Mouse (Mus musculus): ENCODE results near the gene Lingo1. TPM values are rescaled to one million over a fixed set of nuclear protein-coding genes. Genes with fewer than 3 reads are reported as not detected.
A peak's percentile ranks its signal among the peaks of the same experiment; 100 is the strongest.

Gene Lingo1
- polyA plus RNA-seq, 1 experiment from 2014 or later = 6.7 TPM

DNA sequence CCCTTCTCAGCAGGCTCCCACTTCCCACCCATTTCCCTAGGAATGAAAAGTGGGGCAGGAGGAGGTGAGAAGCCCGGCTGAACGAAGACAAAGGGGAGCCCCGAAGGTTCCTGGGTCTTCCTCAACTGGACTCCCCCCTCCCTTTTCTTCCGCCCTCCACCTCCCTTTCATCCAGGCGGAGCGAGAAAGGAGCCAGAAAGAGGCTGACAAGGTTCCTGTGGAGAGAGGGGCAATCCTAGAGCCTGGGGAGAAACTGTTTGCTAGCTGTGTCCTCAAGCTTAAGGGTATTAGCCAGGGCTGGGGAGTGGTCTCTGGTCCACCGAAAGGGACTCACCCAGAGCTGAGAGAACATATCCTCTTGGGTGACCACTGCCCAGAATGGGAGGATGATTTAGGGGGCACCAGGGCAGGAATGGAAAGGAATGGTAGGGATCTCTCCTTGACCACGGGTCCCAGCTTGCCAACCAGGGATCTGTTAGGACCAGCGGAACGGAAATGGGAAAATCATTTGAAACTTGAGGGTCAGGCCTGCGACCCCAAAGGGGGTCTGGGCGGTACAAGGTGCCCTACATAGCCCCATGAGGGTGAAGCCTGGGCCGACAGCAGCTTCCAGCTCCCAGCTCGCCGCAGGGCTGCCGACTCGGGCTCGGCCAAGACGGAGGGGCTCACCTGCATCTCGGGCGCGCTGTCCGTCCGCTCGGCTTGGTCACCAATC, 161.7 kb downstream of the Lingo1 start:
- Histone ChIP-seq H3K27me3 (ENCODE audit: control insufficient read depth, insufficient read depth, low read length) (peaks cover 27% of the 10 kb centered on the region), H3K36me3 (ENCODE audit: control insufficient read depth, insufficient read depth, low read length) (no peaks in the 10 kb centered on the region), H3K27ac (ENCODE audit: low read depth, low read length) (peak overlapping the region; percentile 73), H3K4me1 (replicated peaks; ENCODE audit: control insufficient read depth, insufficient read depth, low read length) (no peaks in the 10 kb centered on the region; the same call in 1 of the 2 replicates), H3K4me2 (replicated peaks; ENCODE audit: low read depth, low read length) (peak overlapping the region; percentile 97), H3K4me3 (ENCODE audit: low read depth, low read length) (peak overlapping the region; percentile 73), H3K9me3 (ENCODE audit: control insufficient read depth, low read length) (no peaks in the 10 kb centered on the region), H3K9ac (ENCODE audit: low read depth, low read length) (peak overlapping the region; percentile 76)
- 1% methylated on average over 17 of the region's 25 CpGs for WGBS
- ATAC-seq (ENCODE audit: low FRiP score) (no peak), DNase-seq (ENCODE audit: low spot score) (peak; percentile 44)

- no peak overlapping the region for H3K27ac ChIP-seq (ENCODE audit: low read depth, low read length)
- ATAC-seq (ENCODE audit: low FRiP score) (no peak), DNase-seq (ENCODE audit: low spot score) (no peak)
- peak overlapping the region; percentile 97 for H3K4me2 ChIP-seq (replicated peaks; ENCODE audit: low read depth, low read length)
- H3K9me3 ChIP-seq (ENCODE audit: control insufficient read depth, low read length) = no peaks in the 10 kb centered on the region
- peak overlapping the region; percentile 73 for H3K4me3 ChIP-seq (ENCODE audit: low read depth, low read length)
- H3K4me1 ChIP-seq (replicated peaks; ENCODE audit: control insufficient read depth, insufficient read depth, low read length) = no peaks in the 10 kb centered on the region; the same call in 1 of the 2 replicates
- H3K9ac ChIP-seq (ENCODE audit: low read depth, low read length) = peak overlapping the region; percentile 76
- H3K36me3 ChIP-seq (ENCODE audit: control insufficient read depth, insufficient read depth, low read length) = no peaks in the 10 kb centered on the region
- H3K27me3 ChIP-seq (ENCODE audit: control insufficient read depth, insufficient read depth, low read length) = peaks cover 27% of the 10 kb centered on the region
- 29% methylated on average over 13 of the region's 13 CpGs for WGBS
These were observed 162.6 kb downstream of the Lingo1 start for GRCm38 (mm10) chr9:56633449-56634225.

DNA sequence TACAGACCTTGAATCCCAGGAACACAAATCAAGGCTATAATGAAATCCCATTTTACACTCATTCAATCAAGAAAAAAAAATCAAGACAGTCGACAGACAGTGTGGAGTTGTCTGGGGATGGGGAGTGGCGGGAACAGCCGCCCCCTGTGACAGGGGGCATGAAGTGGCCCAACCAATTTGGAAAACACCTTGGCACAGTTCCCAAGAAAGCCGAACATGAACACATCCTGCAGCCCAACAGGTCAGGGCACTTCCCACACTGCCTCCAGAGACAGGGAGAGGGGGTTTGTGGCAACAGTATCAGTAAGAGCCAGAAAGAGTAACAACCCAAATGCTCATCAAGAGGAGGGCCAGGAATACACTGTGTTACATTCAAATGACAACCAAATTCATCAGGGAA, 165.3 kb downstream of the Lingo1 start:
- no peaks in the 10 kb centered on the region for H3K36me3 ChIP-seq (ENCODE audit: control insufficient read depth, insufficient read depth, low read length)
- WGBS = 81% methylated on average over 4 of the region's 4 CpGs
- no peak overlapping the region for H3K27ac ChIP-seq (ENCODE audit: low read depth, low read length)
- no peaks in the 10 kb centered on the region for H3K9me3 ChIP-seq (ENCODE audit: control insufficient read depth, low read length)
- H3K4me2 ChIP-seq (replicated peaks; ENCODE audit: low read depth, low read length) = no peak overlapping the region
- H3K27me3 ChIP-seq (ENCODE audit: control insufficient read depth, insufficient read depth, low read length) = peaks cover 9% of the 10 kb centered on the region
- no peak overlapping the region for H3K4me3 ChIP-seq (ENCODE audit: low read depth, low read length)
- H3K4me1 ChIP-seq (replicated peaks; ENCODE audit: control insufficient read depth, insufficient read depth, low read length) = no peaks in the 10 kb centered on the region; the same call in 1 of the 2 replicates
- no peak for DNase-seq (ENCODE audit: low spot score)
- ATAC-seq (ENCODE audit: low FRiP score) = no peak
- no peak overlapping the region for H3K9ac ChIP-seq (ENCODE audit: low read depth, low read length)

- ATAC-seq (ENCODE audit: low FRiP score) (no peak), DNase-seq (ENCODE audit: low spot score) (no peak)
- Histone ChIP-seq H3K36me3 (ENCODE audit: control insufficient read depth, insufficient read depth, low read length) (no peaks in the 10 kb centered on the region), H3K4me2 (replicated peaks; ENCODE audit: low read depth, low read length) (no peak overlapping the region), H3K9ac (ENCODE audit: low read depth, low read length) (no peak overlapping the region), H3K9me3 (ENCODE audit: control insufficient read depth, low read length) (no peaks in the 10 kb centered on the region), H3K27ac (ENCODE audit: low read depth, low read length) (no peak overlapping the region), H3K4me3 (ENCODE audit: low read depth, low read length) (no peak overlapping the region), H3K27me3 (ENCODE audit: control insufficient read depth, insufficient read depth, low read length) (peaks cover 9% of the 10 kb centered on the region), H3K4me1 (replicated peaks; ENCODE audit: control insufficient read depth, insufficient read depth, low read length) (no peaks in the 10 kb centered on the region)
- WGBS = 88% methylated on average over 5 of the region's 5 CpGs
These were observed 166.4 kb downstream of the Lingo1 start for GRCm38 (mm10) chr9:56629674-56630397.

DNA sequence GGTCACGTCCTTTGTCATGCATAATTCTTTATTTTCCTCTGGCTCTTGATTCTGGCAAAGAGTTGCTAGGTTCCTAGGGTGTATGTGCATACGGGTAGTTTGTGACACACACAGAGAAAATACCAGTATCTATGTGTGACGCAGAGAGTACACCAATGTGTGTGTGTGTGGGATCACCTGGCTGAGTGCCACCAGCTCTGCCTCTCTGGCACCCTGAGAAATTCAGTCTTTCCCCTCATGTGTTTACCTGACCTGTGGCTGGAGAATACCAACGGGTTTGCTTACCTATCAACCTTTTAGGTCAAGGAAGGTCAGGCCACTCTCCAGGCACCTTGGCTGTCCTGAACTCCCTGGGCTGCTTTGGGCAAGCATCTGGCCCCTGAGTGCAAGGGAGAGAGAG, 169.0 kb downstream of the Lingo1 start:
- H3K4me1 ChIP-seq (replicated peaks; ENCODE audit: control insufficient read depth, insufficient read depth, low read length) = no peaks in the 10 kb centered on the region
- no peak for ATAC-seq (ENCODE audit: low FRiP score)
- no peak overlapping the region for H3K27ac ChIP-seq (ENCODE audit: low read depth, low read length)
- H3K9ac ChIP-seq (ENCODE audit: low read depth, low read length) = no peak overlapping the region
- H3K9me3 ChIP-seq (ENCODE audit: control insufficient read depth, low read length) = no peaks in the 10 kb centered on the region
- H3K36me3 ChIP-seq (ENCODE audit: control insufficient read depth, insufficient read depth, low read length) = no peaks in the 10 kb centered on the region
- no peak for DNase-seq (ENCODE audit: low spot score)
- no peaks in the 10 kb centered on the region for H3K27me3 ChIP-seq (ENCODE audit: control insufficient read depth, insufficient read depth, low read length)
- WGBS = 71% methylated on average over 4 of the region's 4 CpGs
- H3K4me3 ChIP-seq (ENCODE audit: low read depth, low read length) = no peak overlapping the region
- no peak overlapping the region for H3K4me2 ChIP-seq (replicated peaks; ENCODE audit: low read depth, low read length)

DNA sequence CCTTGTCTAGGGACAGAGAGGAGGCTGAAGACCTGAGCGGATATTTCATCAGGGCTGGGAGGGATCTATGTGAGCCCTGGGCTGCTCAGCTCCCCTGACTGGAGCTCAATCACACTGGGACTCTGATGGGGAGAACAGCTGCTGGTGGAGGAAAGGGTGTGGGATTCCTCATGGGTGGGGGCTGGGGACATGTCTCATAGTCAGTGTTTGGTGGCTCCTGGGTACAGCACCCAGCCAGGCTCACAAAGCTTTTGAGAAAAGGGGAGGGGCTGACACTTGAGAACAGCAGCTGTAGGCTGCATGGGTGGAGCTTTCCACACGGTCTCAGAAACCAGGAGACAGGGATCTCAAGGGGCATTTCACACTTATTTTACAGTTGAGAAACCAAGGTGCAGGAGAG, 171.3 kb downstream of the Lingo1 start:
- 39% methylated on average over 2 of the region's 2 CpGs for WGBS
- no peak overlapping the region for H3K27ac ChIP-seq (ENCODE audit: low read depth, low read length)
- no peak overlapping the region for H3K9ac ChIP-seq (ENCODE audit: low read depth, low read length)
- no peak for DNase-seq (ENCODE audit: low spot score)
- H3K9me3 ChIP-seq (ENCODE audit: control insufficient read depth, low read length) = no peaks in the 10 kb centered on the region
- no peaks in the 10 kb centered on the region for H3K4me1 ChIP-seq (replicated peaks; ENCODE audit: control insufficient read depth, insufficient read depth, low read length)
- H3K4me3 ChIP-seq (ENCODE audit: low read depth, low read length) = no peak overlapping the region
- H3K36me3 ChIP-seq (ENCODE audit: control insufficient read depth, insufficient read depth, low read length) = no peaks in the 10 kb centered on the region
- peaks cover 14% of the 10 kb centered on the region for H3K27me3 ChIP-seq (ENCODE audit: control insufficient read depth, insufficient read depth, low read length)
- no peak for ATAC-seq (ENCODE audit: low FRiP score)
- no peak overlapping the region for H3K4me2 ChIP-seq (replicated peaks; ENCODE audit: low read depth, low read length)

DNA sequence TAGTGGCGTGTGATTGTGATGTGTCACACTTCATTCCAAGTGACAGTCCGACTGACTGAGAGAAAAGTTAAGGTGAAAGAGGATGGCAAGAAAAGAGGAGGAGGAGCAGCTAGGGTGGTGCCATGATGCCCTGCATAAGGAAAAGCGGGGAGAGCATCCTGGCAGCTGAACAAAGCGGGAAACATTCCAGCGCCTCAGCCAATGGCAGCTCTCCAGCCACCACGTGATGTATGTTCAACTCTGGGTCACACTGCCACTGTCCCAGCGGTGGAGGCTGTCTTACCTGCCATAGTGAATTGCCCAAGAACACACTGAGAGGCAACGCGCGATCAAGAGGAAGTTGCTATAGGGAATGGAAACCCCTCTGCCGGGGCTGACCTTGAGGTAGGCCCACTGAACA, 172.9 kb downstream of the Lingo1 start:
- Histone ChIP-seq H3K36me3 (ENCODE audit: control insufficient read depth, insufficient read depth, low read length) (no peaks in the 10 kb centered on the region), H3K4me1 (replicated peaks; ENCODE audit: control insufficient read depth, insufficient read depth, low read length) (no peaks in the 10 kb centered on the region), H3K4me3 (ENCODE audit: low read depth, low read length) (no peak overlapping the region), H3K9me3 (ENCODE audit: control insufficient read depth, low read length) (no peaks in the 10 kb centered on the region), H3K27me3 (ENCODE audit: control insufficient read depth, insufficient read depth, low read length) (peaks cover 18% of the 10 kb centered on the region), H3K4me2 (replicated peaks; ENCODE audit: low read depth, low read length) (no peak overlapping the region), H3K9ac (ENCODE audit: low read depth, low read length) (no peak overlapping the region), H3K27ac (ENCODE audit: low read depth, low read length) (no peak overlapping the region)
- WGBS = 89% methylated on average over 11 of the region's 11 CpGs
- DNase-seq (ENCODE audit: low spot score) (no peak), ATAC-seq (ENCODE audit: low FRiP score) (no peak)

DNA sequence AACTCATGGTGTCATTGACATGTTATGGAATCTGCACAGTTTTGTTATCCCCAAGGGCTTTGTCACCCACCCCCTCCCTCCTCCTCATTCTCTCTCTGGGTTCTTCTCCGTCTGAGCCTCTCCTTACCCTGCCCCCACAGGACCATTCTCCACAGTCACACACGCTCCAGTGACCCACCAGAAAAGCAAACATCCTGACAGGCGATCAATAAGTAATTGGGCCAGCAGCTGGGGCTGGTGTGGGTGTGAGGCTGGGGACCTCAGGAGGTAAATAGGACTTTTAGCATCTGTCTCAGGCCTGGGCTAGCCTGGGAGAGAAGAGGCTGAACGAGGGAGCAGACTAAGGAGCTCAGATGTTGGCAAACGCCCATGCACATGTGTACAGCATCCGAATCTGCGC, 173.5 kb downstream of the Lingo1 start:
- no peak overlapping the region for H3K4me2 ChIP-seq (replicated peaks; ENCODE audit: low read depth, low read length)
- DNase-seq (ENCODE audit: low spot score) = no peak
- no peaks in the 10 kb centered on the region for H3K9me3 ChIP-seq (ENCODE audit: control insufficient read depth, low read length)
- WGBS = 63% methylated on average over 7 of the region's 7 CpGs
- peak; percentile 31; the same call in 1 of the 2 replicates for ATAC-seq (ENCODE audit: low FRiP score)
- no peak overlapping the region for H3K27ac ChIP-seq (ENCODE audit: low read depth, low read length)
- H3K36me3 ChIP-seq (ENCODE audit: control insufficient read depth, insufficient read depth, low read length) = no peaks in the 10 kb centered on the region
- no peak overlapping the region for H3K4me3 ChIP-seq (ENCODE audit: low read depth, low read length)
- H3K4me1 ChIP-seq (replicated peaks; ENCODE audit: control insufficient read depth, insufficient read depth, low read length) = no peaks in the 10 kb centered on the region
- H3K9ac ChIP-seq (ENCODE audit: low read depth, low read length) = no peak overlapping the region
- H3K27me3 ChIP-seq (ENCODE audit: control insufficient read depth, insufficient read depth, low read length) = peaks cover 18% of the 10 kb centered on the region

All from hindbrain, embryonic 11.5 days (tissue).